Mouse (Mus musculus) MEL (cell line): Measurements from ENCODE around the gene Prdm9. TPM values are rescaled to one million over a fixed set of nuclear protein-coding genes. Genes with fewer than 3 reads are reported as not detected.

Experiments used
- DNase-seq: peaks from one replicate; pipeline ENCODE4 v3.0.0; 2011; ENCODE audit warnings: low read depth, low spot score
- H3K27ac ChIP-seq: 2 replicates; pipeline ENCODE4 v1.5.1; 2012; ENCODE audit warnings: low read depth, mild to moderate bottlenecking, control low read depth, low read length, moderate library complexity; ENCODE audit not compliant: control insufficient read depth
- H3K27me3 ChIP-seq, 2 experiments: fragments of 150-350 bp in 1 of 2; sonication (generic) in 1 of 2; 2 replicates each; pipeline ENCODE4 v1.6.1; 2012; ENCODE audit warnings: low read length in 2 of 2, mild to moderate bottlenecking in 2 of 2, improper control_type of control experiment in 1 of 2, moderate library complexity in 1 of 2; ENCODE audit not compliant: insufficient read depth in 2 of 2, control insufficient read depth in 1 of 2
- H3K36me3 ChIP-seq, 2 experiments: 2 replicates each; pipeline ENCODE4 v1.6.1; 2012 to 2014; ENCODE audit warnings: low read length in 2 of 2, improper control_type of control experiment in 1 of 2, inconsistent platforms in 1 of 2, mild to moderate bottlenecking in 1 of 2; ENCODE audit not compliant: insufficient read depth in 2 of 2, control insufficient read depth in 1 of 2
- H3K4me1 ChIP-seq, 2 experiments: fragments of 150-350 bp in 1 of 2; sonication (generic) in 1 of 2; 2 replicates each; pipeline ENCODE4 v1.6.1; 2012; ENCODE audit warnings: low read length in 2 of 2, improper control_type of control experiment in 1 of 2, mild to moderate bottlenecking in 1 of 2; ENCODE audit not compliant: insufficient read depth in 2 of 2, control insufficient read depth in 1 of 2
- H3K4me3 ChIP-seq, 2 experiments: fragments of 150-350 bp in 1 of 2; sonication (generic) in 1 of 2; 2 replicates each; pipeline ENCODE4 v1.5.1; 2012; ENCODE audit warnings: low read depth in 2 of 2, low read length in 2 of 2, mild to moderate bottlenecking in 2 of 2, moderate library complexity in 2 of 2, control low read depth in 1 of 2, improper control_type of control experiment in 1 of 2; ENCODE audit not compliant: control insufficient read depth in 1 of 2, insufficient read depth in 1 of 2
- H3K79me2 ChIP-seq: 2 replicates; pipeline ENCODE4 v1.6.1; 2012; ENCODE audit warnings: mild to moderate bottlenecking, low read length, moderate library complexity; ENCODE audit not compliant: control insufficient read depth, poor library complexity, insufficient read depth
- H3K9ac ChIP-seq: 2 replicates; pipeline ENCODE4 v1.6.1; 2012; ENCODE audit warnings: low read depth, mild to moderate bottlenecking, control low read depth, low read length, moderate library complexity; ENCODE audit not compliant: control insufficient read depth, poor library complexity, severe bottlenecking
- H3K9me3 ChIP-seq: fragments of 150-350 bp; sonication (generic); replicated peaks from 2 replicates; pipeline ENCODE4 v1.6.1; 2012; ENCODE audit warnings: mild to moderate bottlenecking, low read length, improper control_type of control experiment, moderate library complexity; ENCODE audit not compliant: insufficient read depth
- CHD1 ChIP-seq: IDR thresholded peaks from 2 replicates; pipeline ENCODE4 v1.6.1; 2012; ENCODE audit warnings: low read depth, mild to moderate bottlenecking, inconsistent platforms, low read length, improper control_type of control experiment
- CHD2 ChIP-seq: IDR thresholded peaks from 2 replicates; pipeline ENCODE4 v1.6.1; 2011; ENCODE audit warnings: low read length, improper control_type of control experiment
- ELF1 ChIP-seq: IDR thresholded peaks from 2 replicates; pipeline ENCODE4 v1.6.1; 2014; ENCODE audit warnings: low read depth, mild to moderate bottlenecking, inconsistent platforms, low read length, improper control_type of control experiment, moderate library complexity
- EP300 ChIP-seq, 2 experiments: IDR thresholded peaks; 2 replicates each; pipeline ENCODE4 v1.6.1; 2011; ENCODE audit warnings: improper control_type of control experiment in 2 of 2, low read length in 2 of 2, low read depth in 1 of 2, mild to moderate bottlenecking in 1 of 2
- ETS1 ChIP-seq: IDR thresholded peaks from 2 replicates; pipeline ENCODE4 v1.6.1; 2012; ENCODE audit warnings: low read depth, mild to moderate bottlenecking, inconsistent platforms, low read length, improper control_type of control experiment, moderate library complexity
- GABPA ChIP-seq: IDR thresholded peaks from 2 replicates; pipeline ENCODE4 v1.6.1; 2012; ENCODE audit warnings: low read depth, mild to moderate bottlenecking, inconsistent platforms, low read length, improper control_type of control experiment, moderate library complexity
- KAT2A ChIP-seq: conservative IDR thresholded peaks from 2 replicates; pipeline ENCODE4 v1.6.1; 2012; ENCODE audit warnings: low read depth, low read length, improper control_type of control experiment, inconsistent platforms
- MAX ChIP-seq: IDR thresholded peaks from 2 replicates; pipeline ENCODE4 v1.6.1; 2011; ENCODE audit warnings: low read length, improper control_type of control experiment
- MAZ ChIP-seq: IDR thresholded peaks from 2 replicates; pipeline ENCODE4 v1.6.1; 2012; ENCODE audit warnings: low read depth, mild to moderate bottlenecking, inconsistent platforms, low read length, improper control_type of control experiment
- MEF2A ChIP-seq: IDR thresholded peaks from 2 replicates; pipeline ENCODE4 v1.6.1; 2014; ENCODE audit warnings: low read depth, mild to moderate bottlenecking, inconsistent platforms, low read length, improper control_type of control experiment; ENCODE audit not compliant: poor library complexity, insufficient replicate concordance, severe bottlenecking; ENCODE audit errors: extremely low read depth
- NRF1 ChIP-seq: IDR thresholded peaks from 2 replicates; pipeline ENCODE4 v1.6.1; 2014; ENCODE audit warnings: low read depth, mild to moderate bottlenecking, inconsistent platforms, low read length, improper control_type of control experiment, moderate library complexity; ENCODE audit not compliant: poor library complexity, insufficient read depth, severe bottlenecking
- POLR2AphosphoS2 ChIP-seq: IDR thresholded peaks from 2 replicates; pipeline ENCODE4 v1.6.1; 2011; ENCODE audit warnings: low read length, improper control_type of control experiment
- RAD21 ChIP-seq: IDR thresholded peaks from 2 replicates; pipeline ENCODE4 v1.6.1; 2011; ENCODE audit warnings: mild to moderate bottlenecking, low read depth, low read length, improper control_type of control experiment
- SMC3 ChIP-seq: IDR thresholded peaks from 2 replicates; pipeline ENCODE4 v1.6.1; 2011; ENCODE audit warnings: low read depth, low read length, improper control_type of control experiment
- TBP ChIP-seq: IDR thresholded peaks from 2 replicates; pipeline ENCODE4 v1.8.0; 2011; ENCODE audit warnings: low read depth, low read length, improper control_type of control experiment
- UBTF ChIP-seq: IDR thresholded peaks from 2 replicates; pipeline ENCODE4 v1.6.1; 2012; ENCODE audit warnings: low read depth, mild to moderate bottlenecking, inconsistent platforms, low read length, improper control_type of control experiment, moderate library complexity, borderline replicate concordance; ENCODE audit not compliant: insufficient read depth
- ZKSCAN1 ChIP-seq: IDR thresholded peaks from 2 replicates; pipeline ENCODE4 v1.6.1; 2012; ENCODE audit warnings: low read depth, mild to moderate bottlenecking, inconsistent platforms, low read length, improper control_type of control experiment, moderate library complexity
- polyA plus RNA-seq, 2 experiments: library from polyadenylated mRNA; stranded (reverse) in 1 of 2; unstranded in 1 of 2; fragments of >175 nt in 1 of 2; fragments of >200 nt in 1 of 2; gene quantifications; 2 replicates each; pipeline versions ENCODE4 v1.2.1 to v1.2.4; 2012; ENCODE audit warnings: low replicate concordance in 2 of 2, low read depth in 1 of 2; ENCODE audit not compliant: insufficient read length in 2 of 2, insufficient read depth in 1 of 2, missing spikeins in 1 of 2
- total RNA-seq: library from RNA; depleted of rRNA; stranded (reverse); fragments of 300-350 nt; gene quantifications from 2 replicates; pipeline ENCODE4 v1.2.3, GENCODE M21; 2012

Prdm9 gene
- total and polyA plus RNA-seq, 3 experiments = 1.6 to 42.2 (median 3.5) TPM

GRCm38 (mm10) chr17:15564928-15565300 lies 760 bp upstream of the Prdm9 start:
- no peak for DNase-seq
- peaks cover 0 to 8% of the 10 kb centered on the region in 2 experiments for H3K4me1 ChIP-seq
- no peak for TF ChIP-seq EP300 (IDR thresholded peaks at IDR 0.05; ENCODE audit: low read depth in 1 of 2, low read length in 2 of 2)
- TF ChIP-seq MEF2A = no peak
- peak overlapping the region; percentile 48 for H3K9ac ChIP-seq
- no peaks in the 10 kb centered on the region for H3K27me3 ChIP-seq
- peaks cover 0 to 3% of the 10 kb centered on the region in 2 experiments; a peak in 2 of 4 replicates for H3K36me3 ChIP-seq
- H3K4me3 ChIP-seq = peak overlapping the region; percentile 62 to 96
- H3K9me3 ChIP-seq = no peaks in the 10 kb centered on the region
- no peaks in the 10 kb centered on the region; the same call in 1 of the 2 replicates for H3K79me2 ChIP-seq
- no peak overlapping the region for H3K27ac ChIP-seq

- Histone ChIP-seq H3K79me2 (no peaks in the 10 kb centered on the region; the same call in 1 of the 2 replicates), H3K27ac (no peak overlapping the region), H3K9me3 (no peaks in the 10 kb centered on the region), H3K9ac (no peak overlapping the region), H3K4me1 (peaks cover 0 to 7% of the 10 kb centered on the region in 2 experiments), H3K4me3 (no peak overlapping the region), H3K36me3 (peaks cover 0 to 2% of the 10 kb centered on the region in 2 experiments; a peak in 2 of 4 replicates), H3K27me3 (no peaks in the 10 kb centered on the region)
- no peak for TF ChIP-seq TBP
- peak; percentile 17; the same call in 1 of the 2 replicates for TF ChIP-seq SMC3
- DNase-seq = no peak
Observed at GRCm38 (mm10) chr17:15559946-15560345, 4.2 kb downstream of the Prdm9 start.

- TF ChIP-seq TBP = no peak
- no peak for TF ChIP-seq MAZ
- no peak for TF ChIP-seq KAT2A
- no peak for TF ChIP-seq NRF1
- no peak for TF ChIP-seq POLR2AphosphoS2
- no peak for TF ChIP-seq ETS1
- no peak for TF ChIP-seq ELF1
- TF ChIP-seq CHD2 = no peak
- no peak for TF ChIP-seq RAD21
- no peak for TF ChIP-seq UBTF
- no peak for TF ChIP-seq ZKSCAN1
- no peak for TF ChIP-seq MAX
- TF ChIP-seq GABPA = no peak
- no peak for TF ChIP-seq CHD1
- Histone ChIP-seq H3K9me3 (no peaks in the 10 kb centered on the region; the same call in 1 of the 2 replicates), H3K36me3 (no peaks in the 10 kb centered on the region; a peak in 1 of 4 replicates), H3K9ac (no peak overlapping the region), H3K4me3 (no peak overlapping the region), H3K4me1 (no peaks in the 10 kb centered on the region), H3K27me3 (no peaks in the 10 kb centered on the region), H3K27ac (no peak overlapping the region), H3K79me2 (no peaks in the 10 kb centered on the region)
- no peak for DNase-seq
Observed at GRCm38 (mm10) chr17:15549713-15550112, 14.4 kb downstream of the Prdm9 start.
